Mouse (Mus musculus): ENCODE results near the gene Ntn5.
"Not testable (repeated sequence)": the region's sequence is repeated elsewhere in the genome, so short reads cannot be mapped to it uniquely, and the experiment has no call there.

Gene Ntn5

DNA sequence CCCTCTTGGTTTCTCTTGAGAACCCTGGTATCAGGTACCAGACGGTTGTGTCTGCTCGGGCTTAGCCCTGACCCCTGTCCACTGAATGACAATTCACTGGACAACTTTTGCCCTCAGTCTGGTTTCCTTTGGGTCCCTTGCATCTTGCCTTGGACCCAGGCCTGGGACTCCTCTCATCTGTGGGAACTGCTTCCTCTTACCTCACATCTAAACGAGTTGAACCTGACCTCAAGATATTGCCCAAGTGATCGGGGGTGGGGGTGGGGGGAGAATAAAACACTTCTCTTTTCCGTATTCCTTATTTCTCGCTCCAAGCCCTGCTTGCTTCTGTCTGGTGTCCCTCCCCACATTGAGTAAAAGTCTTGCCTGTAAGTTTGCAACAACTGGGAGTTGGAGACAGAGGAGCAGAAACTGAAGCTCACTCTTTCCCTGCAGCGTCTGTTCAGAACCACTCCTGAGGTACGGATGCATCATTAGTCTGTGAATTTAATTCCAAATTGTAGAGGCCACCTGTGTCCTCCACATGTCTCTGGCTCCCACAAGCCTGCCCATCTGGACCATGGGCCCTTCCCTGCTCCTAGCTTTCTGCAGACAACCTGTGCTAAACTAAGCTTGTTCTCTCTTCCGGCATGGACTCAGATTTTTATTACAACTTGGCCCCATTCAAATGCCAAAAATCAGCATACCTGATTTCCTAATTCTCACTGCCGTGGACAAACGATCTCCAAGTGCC is 22.9 kb upstream of the Ntn5 start:
- no peak for DNase-seq (ENCODE audit: low spot score in 2 of 2)

DNA sequence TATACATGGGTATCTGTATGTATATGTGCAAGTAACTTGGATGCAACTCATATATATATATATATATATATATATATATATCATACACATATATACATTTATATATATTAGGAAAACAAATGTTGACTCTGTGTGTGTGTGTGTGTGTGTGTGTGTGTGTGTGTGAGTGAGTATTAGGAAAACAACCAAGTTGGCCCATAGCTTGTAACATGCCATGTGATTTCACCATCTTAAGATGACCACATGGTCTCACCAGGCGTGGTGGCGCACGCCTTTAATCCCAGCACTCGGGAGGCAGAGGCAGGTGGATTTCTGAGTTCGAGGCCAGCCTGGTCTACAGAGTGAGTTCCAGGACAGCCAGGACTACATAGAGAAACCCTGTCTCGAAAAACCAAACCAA is 22.1 kb upstream of the Ntn5 start:
- DNase-seq (ENCODE audit: low spot score in 2 of 2) = not testable (repeated sequence)

DNA sequence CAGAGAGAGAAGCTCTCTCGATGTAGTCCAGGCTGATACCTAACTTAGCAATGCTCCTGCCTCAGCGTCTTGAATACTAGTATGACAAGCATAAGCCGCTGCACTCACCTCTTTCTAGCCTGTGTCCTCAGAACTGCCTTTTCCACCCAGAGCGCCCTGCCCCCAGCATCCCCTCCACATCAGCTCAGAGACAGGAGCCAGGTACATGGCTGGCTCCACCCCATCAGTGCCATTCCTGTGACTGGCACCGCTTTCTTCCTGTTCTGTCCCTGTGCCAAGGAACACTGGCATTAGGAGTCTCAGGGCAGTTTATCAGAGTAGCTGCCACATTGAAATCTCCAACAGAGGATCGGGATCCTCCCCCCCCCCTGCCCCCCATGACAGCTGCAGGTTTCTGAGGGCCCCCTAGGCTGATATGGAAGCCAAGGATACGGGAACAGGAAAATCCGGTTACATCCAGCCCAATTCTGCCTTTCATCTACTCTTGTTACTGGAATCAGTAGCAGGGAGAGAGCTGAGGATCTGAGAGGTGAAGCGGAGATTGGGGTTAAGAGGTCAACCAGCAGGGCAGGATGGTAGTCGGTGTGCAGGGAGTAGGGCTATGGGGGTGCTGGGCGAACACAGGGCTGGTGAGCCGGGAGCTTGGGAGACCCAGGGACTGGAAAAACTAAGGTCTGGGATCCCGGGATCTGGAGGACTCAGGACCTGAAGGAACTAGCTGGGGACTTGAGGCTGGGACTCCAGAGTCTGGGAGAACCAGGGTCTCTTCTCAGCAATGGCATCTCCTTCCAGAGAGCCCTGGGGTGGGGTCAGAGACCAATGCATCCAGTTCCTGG is 18.3 kb upstream of the Ntn5 start:
- DNase-seq (ENCODE audit: low spot score in 2 of 2) = no peak

DNA sequence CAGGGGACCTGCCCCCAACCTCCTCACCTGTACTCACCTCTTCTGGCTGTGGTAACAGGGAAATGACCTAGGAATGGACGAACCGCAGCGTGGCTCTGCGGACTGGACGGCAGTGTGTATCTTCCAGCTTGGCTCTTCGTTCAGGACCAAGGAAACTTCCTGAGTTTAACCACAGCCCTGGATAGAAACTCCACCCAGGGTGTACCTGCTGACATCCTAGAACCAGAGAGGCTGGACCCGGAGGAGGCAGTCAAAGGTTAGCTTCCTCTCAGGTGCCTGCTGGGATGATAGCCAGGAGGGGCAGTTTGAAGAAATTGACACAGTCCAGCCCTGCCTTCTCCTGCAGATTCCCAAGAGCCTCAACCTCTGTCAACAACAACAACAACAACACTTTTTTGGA is 17.7 kb upstream of the Ntn5 start, which contains the start of gene Fut2:
Gene Fut2 (minus strand): TSS at position 234 of the 400 bp plus-strand sequence.
- no peak for DNase-seq (ENCODE audit: low spot score in 2 of 2)

DNA sequence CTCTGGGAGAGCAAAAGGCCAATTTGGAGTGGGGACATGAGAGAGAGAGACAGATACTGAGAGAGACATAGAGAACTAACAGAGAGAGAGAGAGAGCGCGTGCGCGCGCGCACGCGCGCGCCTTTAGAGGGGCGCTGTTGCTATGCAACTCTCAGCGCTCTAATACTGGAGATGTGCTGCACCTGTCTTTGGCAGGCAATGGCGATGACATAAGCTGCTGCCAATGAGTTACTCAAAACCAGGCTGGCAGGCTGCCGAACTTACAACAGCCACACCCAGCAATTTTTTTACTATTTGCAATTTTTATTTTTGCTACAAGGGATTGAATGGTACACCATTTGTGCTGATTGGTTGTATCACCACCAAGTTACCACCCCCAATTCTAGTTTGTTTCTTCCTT is 16.1 kb upstream of the Ntn5 start:
- no peak for DNase-seq (ENCODE audit: low spot score in 2 of 2)

DNA sequence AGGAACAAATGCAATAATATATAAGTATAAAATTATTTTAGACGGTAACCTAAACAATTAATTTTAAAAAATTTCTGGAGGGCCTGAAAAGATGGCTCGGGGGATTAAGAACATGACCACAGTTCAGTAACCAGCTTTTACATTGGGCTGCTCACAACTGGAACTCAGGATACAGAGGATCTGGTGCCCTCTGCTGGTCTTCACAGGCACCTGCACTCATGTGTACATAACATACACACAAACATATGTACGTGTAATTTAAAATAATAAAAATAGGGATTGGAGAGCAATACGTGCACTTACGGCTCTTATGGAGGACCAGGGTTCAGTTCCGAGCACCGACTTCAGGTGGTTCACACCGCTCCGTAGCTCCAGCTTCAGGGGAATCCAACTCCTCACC is 14.9 kb upstream of the Ntn5 start:
- DNase-seq (ENCODE audit: low spot score in 2 of 2) = no peak

DNA sequence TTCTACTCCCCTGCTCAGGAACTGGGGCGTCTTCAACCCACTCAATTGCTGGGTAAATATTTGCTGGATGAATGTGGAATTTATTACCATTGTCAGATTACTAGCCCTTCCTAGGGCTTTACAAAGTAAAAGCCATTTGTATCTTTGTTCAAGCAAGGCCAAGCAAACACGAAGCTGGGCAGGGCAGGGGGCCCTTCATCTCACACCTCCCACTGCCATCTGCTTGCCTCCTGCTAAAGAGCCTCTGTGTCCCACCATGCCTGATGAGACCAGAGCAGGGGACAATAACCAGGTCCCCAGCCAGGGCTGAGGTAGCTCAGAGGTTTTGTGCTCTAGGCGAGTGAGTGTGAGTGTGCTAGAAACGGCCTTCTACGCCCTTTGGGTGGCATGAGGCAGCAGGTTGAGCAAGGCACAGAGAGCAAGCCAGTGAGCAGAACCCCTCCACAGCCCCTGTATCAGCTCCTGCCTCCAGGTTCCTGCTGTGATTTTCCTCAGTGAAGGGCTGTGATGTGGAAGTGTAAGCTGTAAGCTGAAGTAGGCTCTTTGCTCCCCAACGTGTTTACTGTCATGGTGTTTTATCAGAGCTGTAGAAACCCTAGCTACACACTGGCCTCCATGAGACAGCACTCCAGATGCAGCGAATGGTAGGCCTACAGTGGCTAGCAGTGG is 6.1 kb upstream of the Ntn5 start:
- no peak for DNase-seq (ENCODE audit: low spot score in 2 of 2)

DNA sequence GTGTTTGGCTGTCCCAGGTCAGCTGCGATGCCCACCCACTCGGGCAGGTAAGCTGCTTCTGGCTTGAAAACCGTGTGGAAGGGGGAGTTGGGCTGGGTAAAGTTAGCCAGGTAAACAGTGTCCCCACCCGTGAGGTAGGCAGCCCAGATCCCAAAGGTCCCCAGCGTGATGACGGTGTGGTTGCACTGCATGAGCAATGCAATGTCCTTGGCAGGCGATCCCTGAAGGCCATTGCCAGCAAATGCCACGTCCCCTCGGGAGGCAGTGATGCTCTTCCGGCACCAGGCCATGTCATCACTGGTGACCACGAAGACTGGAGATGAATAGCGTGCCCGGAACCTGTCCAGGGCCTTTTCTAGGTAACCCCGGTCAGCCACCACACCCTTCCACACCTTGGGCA is 5.3 kb upstream of the Ntn5 start:
- no peak for DNase-seq (ENCODE audit: low spot score in 2 of 2)

DNA sequence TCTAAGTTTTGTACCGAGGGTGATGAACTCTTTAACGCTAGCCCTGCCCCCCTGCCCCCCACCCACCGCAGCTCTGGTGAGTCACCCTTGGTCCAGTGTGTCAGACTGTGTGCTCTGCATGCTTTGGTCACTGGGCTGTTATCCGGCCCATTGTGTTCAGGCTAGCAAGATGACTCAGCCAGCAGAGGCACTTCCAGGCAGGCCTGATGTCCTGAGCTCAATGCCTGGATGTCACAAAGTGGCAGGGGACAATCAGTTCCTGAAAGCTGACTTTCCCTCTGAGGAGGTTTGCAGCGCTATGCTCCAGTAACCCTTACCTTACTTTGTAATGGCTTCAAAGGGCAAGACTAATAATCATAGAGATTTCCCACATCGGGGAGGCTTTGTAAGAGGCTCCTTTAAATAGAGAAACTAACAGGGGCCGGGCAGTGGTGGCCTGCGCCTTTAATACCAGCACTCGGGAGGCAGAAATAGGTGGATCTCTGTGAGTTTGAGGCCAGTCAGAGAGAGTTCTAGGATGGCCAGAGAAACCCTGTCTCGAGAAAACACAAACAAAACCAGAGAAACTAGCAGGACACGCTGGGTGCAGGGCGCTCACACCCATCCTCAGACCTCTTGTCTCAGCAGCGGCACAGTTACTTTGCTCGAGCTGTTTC is 3.7 kb upstream of the Ntn5 start:
- DNase-seq (ENCODE audit: low spot score in 2 of 2) = no peak

DNA sequence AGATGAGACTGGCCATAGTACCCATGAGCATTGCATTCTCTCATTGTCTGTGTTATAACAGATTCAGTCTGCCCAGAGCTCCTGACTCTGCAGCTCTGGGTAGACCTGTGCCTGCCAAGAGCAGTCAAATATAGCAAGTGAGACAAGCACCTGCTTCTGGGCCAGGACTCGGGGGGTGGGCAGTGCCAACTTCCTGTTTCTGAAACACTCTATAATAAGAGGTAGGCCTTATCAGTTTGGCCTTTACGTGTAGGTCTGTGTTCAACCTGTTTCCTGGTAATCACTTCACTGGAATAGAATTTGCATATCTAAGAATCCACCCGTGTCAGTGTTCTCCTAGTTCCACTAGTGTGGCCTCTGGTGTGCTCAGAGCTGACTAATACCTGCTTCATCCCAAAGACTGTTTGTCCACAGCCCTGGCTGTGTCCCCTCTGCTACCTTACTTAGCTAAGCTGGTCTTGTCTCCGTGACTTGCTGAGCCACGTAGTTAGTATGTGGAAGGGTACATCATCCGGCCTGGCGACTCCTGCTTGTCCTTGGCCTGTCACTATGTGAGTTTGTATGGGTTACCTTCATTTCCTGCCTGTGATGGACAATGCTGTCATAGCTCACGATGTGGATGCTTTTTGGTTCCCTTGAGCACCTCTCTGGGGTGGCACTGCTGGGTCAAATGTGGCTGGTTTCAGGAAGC is 2.6 kb upstream of the Ntn5 start:
- no peak for DNase-seq (ENCODE audit: low spot score in 2 of 2)

DNA sequence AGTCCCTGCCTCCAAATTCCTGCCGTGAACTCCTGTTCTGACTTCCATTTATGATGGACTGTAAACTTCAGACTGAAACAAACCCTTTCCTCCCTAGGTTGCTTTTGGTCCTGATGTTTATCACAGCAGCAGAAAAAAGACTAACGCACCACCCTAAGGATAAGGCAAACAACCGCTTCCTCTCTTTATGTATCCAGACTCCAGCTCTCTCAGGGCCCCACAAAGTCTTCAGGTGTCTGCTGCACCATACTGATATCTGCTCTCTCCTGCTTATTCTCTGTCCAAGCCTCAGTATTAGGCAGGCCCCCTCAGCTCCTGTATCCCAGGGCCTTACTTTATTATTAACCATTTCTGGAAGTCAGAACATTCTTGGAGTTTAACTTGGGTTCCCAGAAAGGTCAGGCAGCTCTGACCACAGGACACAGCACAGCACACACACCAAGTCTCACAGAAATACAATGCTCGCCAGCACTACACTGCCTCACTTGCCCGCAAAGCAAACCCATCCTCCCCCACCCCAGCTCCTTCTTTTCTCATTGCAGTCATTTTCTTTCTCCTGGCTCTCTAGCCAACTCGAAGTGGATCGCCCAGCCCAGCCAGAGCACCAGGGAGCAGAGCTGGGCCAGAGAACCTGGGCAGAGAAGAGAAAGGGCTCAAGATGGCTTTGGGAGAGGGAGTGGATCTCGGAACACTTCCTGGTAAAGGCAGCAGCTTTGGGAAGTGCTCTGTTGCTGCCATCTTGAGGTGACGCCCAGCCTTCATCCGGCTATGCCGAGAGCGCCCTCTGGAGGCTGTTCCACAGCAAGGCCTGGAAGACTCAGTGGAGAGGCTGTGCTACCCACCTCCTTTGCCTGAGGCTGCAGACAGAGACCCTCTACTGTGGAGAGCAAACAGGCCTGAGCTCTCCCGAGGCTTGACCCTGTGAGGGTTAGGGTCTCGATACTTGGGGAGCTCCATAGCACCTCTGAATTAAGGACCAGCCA is 1.4 kb upstream of the Ntn5 start:
- peak; percentile 78 to 93 for DNase-seq (ENCODE audit: low spot score in 2 of 2)

DNA sequence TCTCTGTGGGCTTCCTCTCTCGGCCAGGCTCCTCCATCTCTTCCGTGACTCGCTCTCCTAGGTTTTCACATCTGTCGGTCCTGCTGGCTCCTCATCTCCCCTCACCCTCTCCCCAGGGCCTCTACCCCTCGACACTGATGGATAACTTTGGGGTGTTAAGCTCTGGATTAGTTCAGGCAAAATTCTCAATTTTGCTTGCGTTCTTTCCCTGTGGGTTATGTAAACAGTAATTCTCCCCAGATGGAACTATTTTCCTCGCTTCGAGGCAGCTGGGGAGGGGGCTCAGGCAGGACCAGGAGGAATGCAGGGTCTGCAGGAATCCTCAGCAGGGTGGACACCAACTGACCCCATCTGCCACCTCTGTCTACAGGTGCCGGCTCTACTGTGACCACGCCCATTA is 2.0 kb downstream of the Ntn5 start:
- no peak for DNase-seq (ENCODE audit: low spot score in 2 of 2)

DNA sequence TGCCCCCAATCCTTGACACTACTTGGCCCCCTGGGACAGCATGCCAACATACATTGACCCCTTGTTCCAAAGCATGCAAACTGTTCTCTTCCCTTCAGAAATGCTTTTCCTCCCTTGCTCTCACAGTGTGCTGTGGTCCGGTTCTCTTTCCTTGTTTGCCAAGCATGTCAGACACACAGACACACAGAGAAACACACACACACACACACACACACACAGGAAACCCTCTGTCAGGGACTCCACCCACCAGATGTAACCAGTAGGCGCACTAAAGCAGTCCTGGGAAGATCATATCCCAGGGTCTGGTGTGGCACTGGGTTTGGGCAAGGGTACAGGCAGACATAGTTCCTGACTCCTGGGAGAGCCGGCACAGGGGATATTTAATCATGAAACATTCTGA is 3.0 kb downstream of the Ntn5 start:
- DNase-seq (ENCODE audit: low spot score in 2 of 2) = no peak

DNA sequence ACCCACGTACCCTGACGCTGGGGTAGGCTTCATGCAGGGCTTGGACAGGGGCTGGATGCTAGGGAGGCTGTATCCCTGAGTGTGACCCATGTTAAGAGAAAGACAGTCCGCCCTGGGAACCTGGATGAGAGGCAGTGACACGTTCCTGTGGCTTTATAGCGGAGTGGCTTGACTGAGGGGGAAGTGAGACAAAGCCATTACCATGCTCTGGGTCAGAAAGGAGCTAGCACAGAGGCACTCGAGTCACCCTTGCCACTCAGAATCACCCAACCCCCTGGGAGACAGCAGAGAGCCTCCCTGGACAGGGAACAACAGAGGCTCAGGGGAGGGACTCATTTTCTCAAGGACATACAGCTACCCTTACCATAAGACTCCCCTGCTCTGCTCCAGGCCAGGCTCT is 5.3 kb downstream of the Ntn5 start:
- no peak for DNase-seq (ENCODE audit: low spot score in 2 of 2)

DNA sequence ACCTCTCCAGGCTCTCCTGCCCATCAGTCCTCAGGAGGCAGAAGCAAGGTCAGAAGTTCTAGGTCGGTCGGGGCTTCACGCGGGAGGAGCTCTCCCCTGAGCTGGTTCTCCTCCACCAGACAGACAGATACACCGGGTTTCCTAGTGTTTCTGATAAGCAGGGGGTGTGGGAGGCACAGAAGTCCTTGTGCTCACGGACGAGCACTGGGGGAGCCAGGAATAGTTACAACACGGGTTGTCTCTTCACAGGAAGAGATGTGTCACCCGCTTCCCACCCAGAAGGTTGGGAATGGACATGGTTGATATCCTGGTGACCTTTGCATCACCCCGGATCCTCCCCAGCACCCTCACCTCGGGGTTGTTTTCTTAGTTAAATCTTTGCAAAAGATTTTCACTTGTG is 6.0 kb downstream of the Ntn5 start:
- DNase-seq (ENCODE audit: low spot score in 2 of 2) = no peak

DNA sequence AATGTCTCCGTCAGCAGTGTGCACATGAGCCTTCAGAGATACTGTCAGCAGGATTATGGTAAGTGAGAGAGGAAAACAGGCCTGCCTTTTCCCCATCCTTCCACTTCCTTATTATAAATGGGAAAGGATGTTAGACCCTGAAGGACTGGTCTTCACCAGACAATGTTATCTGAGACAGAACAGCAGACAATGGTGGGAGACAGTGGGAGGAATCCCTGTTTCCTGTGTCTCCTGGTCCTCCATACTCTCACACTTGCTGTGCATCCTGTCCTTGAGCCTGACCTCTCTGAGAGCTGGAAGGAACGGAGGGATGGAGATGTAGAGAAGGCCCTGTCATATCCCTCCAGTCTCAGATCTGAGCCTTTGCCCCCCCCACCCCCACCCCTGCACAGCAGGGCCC is 8.5 kb downstream of the Ntn5 start:
- no peak for DNase-seq (ENCODE audit: low spot score in 2 of 2)

DNA sequence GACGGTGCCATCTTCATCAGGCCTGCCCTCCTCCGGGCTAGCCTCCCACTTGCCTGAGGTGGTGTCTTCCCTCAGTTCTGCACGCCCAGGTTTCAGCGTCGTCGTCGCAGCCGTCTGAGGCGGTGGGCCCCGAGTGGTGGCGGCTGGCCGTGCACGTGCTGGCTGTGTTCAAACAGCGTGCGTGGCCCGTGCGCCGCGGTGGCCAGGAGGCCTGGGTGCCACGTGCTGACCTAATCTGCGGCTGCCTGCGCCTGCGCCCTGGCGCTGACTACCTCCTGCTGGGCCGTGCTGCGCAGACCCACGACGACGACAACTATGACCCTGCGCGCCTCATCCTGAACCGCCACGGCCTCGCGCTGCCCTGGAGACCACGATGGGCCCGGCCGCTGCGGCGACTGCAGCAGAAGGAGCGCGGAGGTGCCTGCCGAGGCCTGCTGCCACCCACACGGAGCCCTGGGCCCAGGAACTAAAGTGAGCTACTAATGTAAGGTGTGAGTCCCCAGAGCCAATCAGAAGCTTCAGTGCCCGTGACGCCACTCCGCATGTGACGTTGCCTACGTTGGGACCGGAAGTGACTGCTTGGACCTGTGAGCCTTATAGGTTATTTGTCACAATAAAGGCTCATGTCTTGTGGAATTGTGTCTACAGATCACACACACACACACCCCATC is 10.2 kb downstream of the Ntn5 start, which contains the start of gene Sec1:
Gene Sec1 (minus strand): TSS at position 482 of the 671 bp plus-strand sequence.
- no peak for DNase-seq (ENCODE audit: low spot score in 2 of 2)

DNA sequence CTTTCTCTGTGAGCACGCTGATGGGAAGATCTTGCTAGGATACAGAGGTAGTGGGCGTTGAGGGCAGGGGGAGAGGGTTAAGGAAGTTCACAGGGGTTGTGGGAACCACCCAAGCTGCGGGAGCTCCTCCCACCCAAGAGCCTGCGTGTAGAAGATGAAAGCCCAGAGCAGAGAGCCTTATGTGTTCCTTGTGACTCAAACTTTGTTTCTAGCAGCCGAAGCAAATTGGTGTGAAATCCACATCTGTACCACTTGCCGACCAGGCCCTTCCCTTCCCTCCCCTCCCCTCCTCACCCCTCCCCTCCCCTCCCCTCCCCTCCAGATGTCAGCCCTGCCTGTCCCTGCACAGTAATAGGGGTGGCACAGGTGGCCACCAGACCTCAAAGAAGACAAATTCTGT is 11.3 kb downstream of the Ntn5 start:
- DNase-seq (ENCODE audit: low spot score in 2 of 2) = peak in 1 of 2 experiments; percentile 32

DNA sequence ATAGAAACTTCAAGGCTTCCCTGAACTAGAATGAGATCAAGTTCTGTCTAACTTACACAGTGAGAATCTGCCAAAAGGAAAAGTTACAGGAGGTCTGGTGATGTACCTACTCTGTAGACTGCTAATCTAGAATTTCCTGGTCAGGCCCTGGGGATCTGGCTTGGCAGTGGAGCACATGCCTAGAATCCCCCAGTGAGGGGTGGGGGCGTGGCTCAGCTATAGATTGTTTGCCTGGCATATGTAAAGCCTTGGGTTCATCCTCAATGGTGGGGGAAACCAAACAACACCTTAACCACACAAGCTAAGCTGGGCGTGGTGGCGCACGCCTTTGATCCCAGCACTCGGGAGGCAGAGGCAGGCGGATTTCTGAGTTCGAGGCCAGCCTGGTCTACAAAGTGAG is 14.1 kb downstream of the Ntn5 start:
- no peak for DNase-seq (ENCODE audit: low spot score in 2 of 2)

Measured in thymus, postnatal 10 days (tissue).